20 mouse cellular contexts compared by ENCODE assay signal in genomic region chr10:8777552-8778253, GRCm38 (mm10).
DNase-seq lines count a peak whose midpoint lies in the region; ATAC-seq and TF ChIP-seq lines count a peak whose summit lies in the region.
"Had no signal": no experiment of that assay in that cellular context is flagged by ENCODE, and none has a peak within 500 bp of the region (broad histone marks: within the 10 kb centered on the region; RNA-seq: fewer than 3 reads in every experiment).

No protein-coding gene starts in this region.

- peak overlapping the region; percentile 9; the same call in 1 of the 2 replicates for H3K27ac ChIP-seq in heart, adult 2 months
- H3K27ac ChIP-seq in liver, embryonic 15.5 days (replicated peaks), result peak overlapping the region; percentile 41; the same call in 1 of the 2 replicates
- no peak overlapping the region for H3K27ac ChIP-seq in liver, embryonic 11.5 days (ENCODE audit: low read depth, low read length)
- peak overlapping the region; percentile 14 for H3K27ac ChIP-seq in limb, embryonic 15.5 days
- no peak overlapping the region for H3K27ac ChIP-seq in hindbrain, embryonic 13.5 days
- H3K27ac ChIP-seq: forebrain, embryonic 10.5 days; hindbrain, embryonic 10.5 days; liver, embryonic 14.5 days; midbrain, embryonic 12.5 days had no signal

- no peak for TF ChIP-seq EP300 in heart, adult 2 months (IDR thresholded peaks at IDR 0.05; ENCODE audit: insufficient read depth, low read depth, low read length)

- H3K79me2 ChIP-seq in heart, adult 2 months (replicated peaks; ENCODE audit: control insufficient read depth, insufficient read depth, low read length), result no peaks in the 10 kb centered on the region

- ATAC-seq in liver, embryonic 15.5 days (ENCODE audit: insufficient read depth), result 0 out of 2 replicates have a peak, but pooled peaks have one; percentile 25
- ATAC-seq in liver, embryonic 11.5 days (replicated peaks; ENCODE audit: low FRiP score), result no peak
- ATAC-seq in limb, embryonic 15.5 days (ENCODE audit: insufficient number of reproducible peaks, low FRiP score, low TSS enrichment, low read depth), result no peak
- peak; percentile 70 for ATAC-seq in monocyte, adult 5-6 weeks (replicated peaks; ENCODE audit: insufficient number of reproducible peaks, low FRiP score, low TSS enrichment, poor library complexity, severe bottlenecking)
- no peak for ATAC-seq in hindbrain, embryonic 13.5 days (ENCODE audit: low FRiP score)
- ATAC-seq: forebrain, embryonic 16.5 days; lung, postnatal 0 days had no signal

- no peaks in the 10 kb centered on the region for H3K27me3 ChIP-seq in heart, adult 2 months (ENCODE audit: control insufficient read depth, insufficient read depth, low read length)
- H3K27me3 ChIP-seq in liver, embryonic 15.5 days, result no peaks in the 10 kb centered on the region
- H3K27me3 ChIP-seq in liver, embryonic 11.5 days (replicated peaks; ENCODE audit: control insufficient read depth, insufficient read depth, low read length), result no peaks in the 10 kb centered on the region
- no peaks in the 10 kb centered on the region for H3K27me3 ChIP-seq in limb, embryonic 15.5 days
- H3K27me3 ChIP-seq in hindbrain, embryonic 13.5 days, result no peaks in the 10 kb centered on the region
- H3K27me3 ChIP-seq: midbrain, embryonic 12.5 days had no signal

- TF ChIP-seq POLR2A in heart, adult 2 months (IDR thresholded peaks at IDR 0.05; ENCODE audit: insufficient read depth, low read depth, low read length), result no peak

- H3K9ac ChIP-seq in heart, adult 2 months (ENCODE audit: low read depth, low read length), result no peak overlapping the region
- H3K9ac ChIP-seq in liver, embryonic 15.5 days, result no peak overlapping the region
- no peak overlapping the region for H3K9ac ChIP-seq in liver, embryonic 11.5 days (ENCODE audit: low read depth, low read length)
- H3K9ac ChIP-seq in limb, embryonic 15.5 days, result no peak overlapping the region
- no peak overlapping the region for H3K9ac ChIP-seq in hindbrain, embryonic 13.5 days
- H3K9ac ChIP-seq: liver, embryonic 14.5 days; midbrain, embryonic 12.5 days had no signal

- no peak overlapping the region for H3K4me2 ChIP-seq in liver, embryonic 15.5 days
- H3K4me2 ChIP-seq in liver, embryonic 11.5 days, result no peak overlapping the region
- no peak overlapping the region for H3K4me2 ChIP-seq in limb, embryonic 15.5 days
- H3K4me2 ChIP-seq in hindbrain, embryonic 13.5 days, result no peak overlapping the region
- H3K4me2 ChIP-seq: midbrain, embryonic 12.5 days had no signal

- TF ChIP-seq CTCF in heart, adult 2 months (IDR thresholded peaks at IDR 0.05), result no peak

- no peak overlapping the region for H3K4me3 ChIP-seq in heart, adult 2 months
- H3K4me3 ChIP-seq in liver, embryonic 15.5 days (replicated peaks), result no peak overlapping the region
- no peak overlapping the region for H3K4me3 ChIP-seq in liver, embryonic 11.5 days (ENCODE audit: low read depth, low read length)
- no peak overlapping the region for H3K4me3 ChIP-seq in limb, embryonic 15.5 days
- H3K4me3 ChIP-seq in hindbrain, embryonic 13.5 days, result no peak overlapping the region
- H3K4me3 ChIP-seq: forebrain, embryonic 10.5 days; hindbrain, embryonic 10.5 days; midbrain, embryonic 12.5 days had no signal

- 66% methylated on average over 12 of the region's 12 CpGs for WGBS in heart, adult 2 months
- WGBS in liver, embryonic 15.5 days (ENCODE audit: insufficient replicate concordance), result 47% methylated on average over 12 of the region's 12 CpGs
- WGBS in liver, embryonic 11.5 days, result 76% methylated on average over 12 of the region's 12 CpGs
- WGBS in limb, embryonic 15.5 days, result 55% methylated on average over 12 of the region's 12 CpGs
- WGBS in hindbrain, embryonic 13.5 days, result 91% methylated on average over 12 of the region's 12 CpGs

- no peak for DNase-seq in heart, adult 2 months
- no peak for DNase-seq in heart, adult 9 months (ENCODE audit: low spot score in 2 of 2)
- DNase-seq in liver, embryonic 11.5 days (ENCODE audit: low spot score), result no peak
- no peak for DNase-seq in testis, postnatal 14 days (ENCODE audit: low spot score)
- DNase-seq: adrenal gland, postnatal 14 days; cerebellum, adult 9-10 months; gastrocnemius, postnatal 14 days; kidney, adult 11 months; kidney, postnatal 14 days; thymus, postnatal 14 days had no signal

- intact Hi-C loops in heart, adult 2 months (cut with DNase I), result no loop called here

- H3K9me3 ChIP-seq in liver, embryonic 15.5 days (replicated peaks), result no peaks in the 10 kb centered on the region
- no peaks in the 10 kb centered on the region for H3K9me3 ChIP-seq in liver, embryonic 11.5 days (ENCODE audit: control insufficient read depth, low read length)
- H3K9me3 ChIP-seq in limb, embryonic 15.5 days, result no peaks in the 10 kb centered on the region
- H3K9me3 ChIP-seq in hindbrain, embryonic 13.5 days, result no peaks in the 10 kb centered on the region
- H3K9me3 ChIP-seq: forebrain, embryonic 10.5 days; midbrain, embryonic 12.5 days had no signal

- H3K36me3 ChIP-seq in heart, adult 2 months (ENCODE audit: control insufficient read depth, insufficient read depth, low read length), result peaks cover 7% of the 10 kb centered on the region
- H3K36me3 ChIP-seq in liver, embryonic 15.5 days (replicated peaks), result peaks cover 6% of the 10 kb centered on the region; the same call in 1 of the 2 replicates
- H3K36me3 ChIP-seq in liver, embryonic 11.5 days (ENCODE audit: control insufficient read depth, insufficient read depth, low read length), result no peaks in the 10 kb centered on the region
- H3K36me3 ChIP-seq in limb, embryonic 15.5 days, result peaks cover 35% of the 10 kb centered on the region
- peaks cover 14% of the 10 kb centered on the region for H3K36me3 ChIP-seq in hindbrain, embryonic 13.5 days

- peaks cover 5% of the 10 kb centered on the region for H3K4me1 ChIP-seq in heart, adult 2 months (ENCODE audit: control insufficient read depth, insufficient read depth, low read length)
- H3K4me1 ChIP-seq in liver, embryonic 15.5 days (replicated peaks), result peaks cover 12% of the 10 kb centered on the region; the same call in 1 of the 2 replicates
- no peaks in the 10 kb centered on the region for H3K4me1 ChIP-seq in liver, embryonic 11.5 days (replicated peaks; ENCODE audit: control insufficient read depth, insufficient read depth, low read length)
- 0 out of 2 replicates have a peak, but pooled peaks cover 6% of the 10 kb centered on the region for H3K4me1 ChIP-seq in limb, embryonic 15.5 days
- H3K4me1 ChIP-seq in hindbrain, embryonic 13.5 days (replicated peaks), result no peaks in the 10 kb centered on the region
- H3K4me1 ChIP-seq: forebrain, embryonic 10.5 days; hindbrain, embryonic 10.5 days; midbrain, embryonic 12.5 days had no signal

Comparison
In these comparisons a context has a peak if more than half of its experiments do, and no peak if none do; other contexts are left out.
1. H3K27ac ChIP-seq: peak in heart, adult 2 months (single experiment), liver, embryonic 15.5 days (single experiment) and limb, embryonic 15.5 days (single experiment); none in liver, embryonic 11.5 days (single experiment) and hindbrain, embryonic 13.5 days (single experiment).
2. ATAC-seq: peak in liver, embryonic 15.5 days (single experiment) and monocyte, adult 5-6 weeks (single experiment); none in liver, embryonic 11.5 days (single experiment), limb, embryonic 15.5 days (single experiment) and hindbrain, embryonic 13.5 days (single experiment).